Mouse (Mus musculus): ENCODE results near the gene Tfap2d.

The Tfap2d gene

DNA sequence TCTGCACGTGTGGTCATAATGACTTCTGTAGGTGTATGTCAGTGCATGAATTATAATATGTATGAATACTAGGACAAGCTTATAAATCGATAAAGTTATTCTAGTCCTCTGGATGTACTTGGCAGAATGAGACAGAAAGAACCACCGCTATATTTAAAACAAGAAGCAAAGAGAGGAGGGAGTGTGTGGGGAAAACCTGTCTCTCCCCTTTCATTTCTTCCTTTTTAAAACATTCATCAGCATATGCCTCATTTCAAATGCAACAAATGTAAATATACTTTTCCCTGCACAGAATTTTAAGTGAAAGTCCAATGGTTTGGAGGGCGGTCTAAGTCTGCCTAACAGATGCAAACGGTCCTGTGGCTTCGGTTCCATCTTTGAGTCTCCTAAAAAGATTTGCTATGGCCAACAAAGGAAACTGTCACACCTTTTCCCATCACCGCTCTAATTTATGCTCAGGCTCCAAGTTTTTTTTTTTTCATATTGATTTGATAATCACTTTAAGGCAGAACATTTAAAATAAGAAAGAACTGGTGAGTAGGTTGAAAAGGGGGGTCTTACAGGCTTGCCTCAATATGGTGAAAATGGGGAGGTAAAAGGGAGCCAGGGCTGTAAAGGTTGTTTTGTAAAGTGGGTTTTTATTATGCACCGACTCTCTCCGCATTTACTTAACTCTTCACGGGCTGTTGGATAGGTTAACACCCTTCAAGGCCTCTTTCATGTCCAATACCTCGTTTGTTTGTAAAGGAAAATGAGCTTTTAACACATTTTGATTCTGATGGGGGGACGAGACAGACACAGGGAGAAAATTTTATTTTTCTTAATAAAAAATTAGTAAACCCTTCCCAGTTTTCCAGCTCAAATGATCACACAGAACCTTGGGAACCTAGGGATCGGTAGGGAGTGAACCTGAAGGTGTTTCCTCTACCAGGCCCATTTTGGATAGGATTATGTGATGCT is 4.3 kb downstream of the Tfap2d start:
- H3K27me3 ChIP-seq (ENCODE audit: insufficient read depth, low read length) = peaks cover 91% of the 10 kb centered on the region
- H3K9me3 ChIP-seq (ENCODE audit: low read length) = no peaks in the 10 kb centered on the region
- no peak for TF ChIP-seq POU5F1 (IDR thresholded peaks at IDR 0.05; ENCODE audit: borderline replicate concordance, low read length)
- TF ChIP-seq CTCF (conservative IDR thresholded peaks at IDR 0.05; ENCODE audit: low read length) = no peak
- no peak for TF ChIP-seq NANOG (IDR thresholded peaks at IDR 0.05; ENCODE audit: borderline replicate concordance, low read length)
- no peak overlapping the region for H3K4me3 ChIP-seq (replicated peaks; ENCODE audit: low read length)
- H3K4me1 ChIP-seq (replicated peaks; ENCODE audit: low read depth, low read length) = peaks cover 31% of the 10 kb centered on the region
- H3K36me3 ChIP-seq (ENCODE audit: insufficient read depth, low read length) = no peaks in the 10 kb centered on the region

DNA sequence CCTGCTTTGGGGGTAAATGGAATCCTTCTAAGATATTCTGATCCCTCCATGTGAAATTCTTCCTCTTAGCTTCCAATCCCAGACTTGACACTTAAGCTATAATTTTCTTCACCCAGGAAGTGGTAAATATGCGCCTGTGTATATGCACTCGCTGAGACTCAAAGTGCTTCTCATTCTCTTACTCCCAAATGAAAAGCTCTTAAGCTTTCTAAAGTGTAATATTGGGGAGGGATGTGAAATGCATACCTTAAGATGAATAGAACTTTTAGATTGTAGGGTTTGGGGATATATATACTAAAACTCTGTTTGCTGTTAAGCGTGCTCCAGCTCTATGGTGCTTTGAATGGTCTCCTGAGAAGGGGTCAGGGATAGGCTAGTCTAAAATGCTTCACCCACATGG is 5.0 kb downstream of the Tfap2d start:
- Histone ChIP-seq H3K4me3 (replicated peaks; ENCODE audit: low read length) (no peak overlapping the region), H3K36me3 (ENCODE audit: insufficient read depth, low read length) (no peaks in the 10 kb centered on the region), H3K9me3 (ENCODE audit: low read length) (no peaks in the 10 kb centered on the region), H3K4me1 (replicated peaks; ENCODE audit: low read depth, low read length) (peaks cover 31% of the 10 kb centered on the region), H3K27me3 (ENCODE audit: insufficient read depth, low read length) (peaks cover 87% of the 10 kb centered on the region)
- no peak for TF ChIP-seq NANOG (IDR thresholded peaks at IDR 0.05; ENCODE audit: borderline replicate concordance, low read length)
- no peak for TF ChIP-seq POU5F1 (IDR thresholded peaks at IDR 0.05; ENCODE audit: borderline replicate concordance, low read length)
- no peak for TF ChIP-seq CTCF (conservative IDR thresholded peaks at IDR 0.05; ENCODE audit: low read length)

DNA sequence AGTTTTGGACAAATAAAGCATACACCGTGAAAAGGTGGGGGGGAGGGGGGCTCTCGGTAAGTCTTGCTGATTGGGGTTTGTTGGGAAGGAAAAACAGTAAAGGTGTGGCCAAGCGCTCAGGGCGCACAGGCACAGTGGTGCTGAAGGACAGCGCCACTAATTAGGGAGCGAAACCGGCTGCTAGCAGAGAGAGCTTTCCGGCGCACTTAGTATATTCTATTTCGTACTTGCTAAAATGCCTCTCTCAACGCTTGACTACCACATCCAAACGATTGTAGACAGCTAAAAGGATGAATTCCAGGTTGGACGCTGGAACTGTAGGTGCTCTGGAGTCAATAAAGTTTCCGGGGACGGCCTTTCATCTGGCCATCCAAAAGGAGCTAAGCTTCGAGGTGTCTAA is 6.9 kb downstream of the Tfap2d start:
- H3K9me3 ChIP-seq (ENCODE audit: low read length) = no peaks in the 10 kb centered on the region
- H3K36me3 ChIP-seq (ENCODE audit: insufficient read depth, low read length) = no peaks in the 10 kb centered on the region
- H3K4me1 ChIP-seq (replicated peaks; ENCODE audit: low read depth, low read length) = peaks cover 21% of the 10 kb centered on the region
- H3K27me3 ChIP-seq (ENCODE audit: insufficient read depth, low read length) = peaks cover 68% of the 10 kb centered on the region
- TF ChIP-seq CTCF (conservative IDR thresholded peaks at IDR 0.05; ENCODE audit: low read length) (no peak), POU5F1 (IDR thresholded peaks at IDR 0.05; ENCODE audit: borderline replicate concordance, low read length) (no peak), NANOG (IDR thresholded peaks at IDR 0.05; ENCODE audit: borderline replicate concordance, low read length) (no peak)
- H3K4me3 ChIP-seq (replicated peaks; ENCODE audit: low read length) = 0 out of 2 replicates have a peak overlapping the region, but pooled peaks have one; percentile 39

DNA sequence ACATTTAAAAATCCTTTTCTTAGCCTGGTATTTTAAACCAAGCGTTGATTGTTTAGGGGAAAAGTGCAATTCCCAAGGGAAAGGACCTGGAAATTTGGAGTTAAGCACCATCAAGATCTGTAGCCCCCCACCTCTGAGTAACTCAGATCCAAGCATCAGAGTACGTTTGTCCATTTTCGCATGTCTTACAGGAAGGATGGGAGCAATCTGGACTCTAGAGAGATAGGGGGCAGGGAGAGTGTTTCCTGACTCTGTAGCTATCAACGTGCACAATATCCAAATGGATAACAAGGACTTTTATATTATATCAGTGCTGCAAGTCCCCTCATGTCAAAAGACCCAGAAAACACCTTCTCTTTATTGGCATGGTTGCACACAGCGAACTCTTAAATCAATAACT is 7.4 kb downstream of the Tfap2d start:
- no peaks in the 10 kb centered on the region for H3K36me3 ChIP-seq (ENCODE audit: insufficient read depth, low read length)
- no peak overlapping the region for H3K4me3 ChIP-seq (replicated peaks; ENCODE audit: low read length)
- H3K9me3 ChIP-seq (ENCODE audit: low read length) = no peaks in the 10 kb centered on the region
- no peak for TF ChIP-seq CTCF (conservative IDR thresholded peaks at IDR 0.05; ENCODE audit: low read length)
- TF ChIP-seq NANOG (IDR thresholded peaks at IDR 0.05; ENCODE audit: borderline replicate concordance, low read length) = no peak
- no peak for TF ChIP-seq POU5F1 (IDR thresholded peaks at IDR 0.05; ENCODE audit: borderline replicate concordance, low read length)
- peaks cover 18% of the 10 kb centered on the region for H3K4me1 ChIP-seq (replicated peaks; ENCODE audit: low read depth, low read length)
- peaks cover 64% of the 10 kb centered on the region for H3K27me3 ChIP-seq (ENCODE audit: insufficient read depth, low read length)

DNA sequence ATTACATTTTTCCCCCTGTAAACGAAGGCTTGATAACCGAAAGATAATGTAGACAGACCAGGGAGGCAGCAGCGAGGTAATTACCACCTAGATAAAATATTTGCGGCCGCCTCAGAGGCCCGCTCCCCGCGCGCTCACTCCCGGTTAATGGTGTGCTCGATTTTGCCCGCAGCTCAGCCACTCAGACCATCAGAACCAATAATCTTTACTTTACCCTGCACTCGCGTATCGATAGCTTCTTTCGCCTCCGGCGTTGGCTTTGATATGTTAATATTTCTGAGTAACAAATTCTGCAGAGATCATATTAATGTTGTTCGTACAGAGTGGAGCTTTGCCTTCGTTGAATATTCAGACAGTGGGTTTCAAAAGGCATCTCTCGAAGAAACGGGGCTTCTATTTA is 8.2 kb downstream of the Tfap2d start:
- H3K36me3 ChIP-seq (ENCODE audit: insufficient read depth, low read length) = no peaks in the 10 kb centered on the region
- H3K9me3 ChIP-seq (ENCODE audit: low read length) = no peaks in the 10 kb centered on the region
- no peak overlapping the region for H3K4me3 ChIP-seq (replicated peaks; ENCODE audit: low read length)
- peaks cover 57% of the 10 kb centered on the region for H3K27me3 ChIP-seq (ENCODE audit: insufficient read depth, low read length)
- peaks cover 16% of the 10 kb centered on the region for H3K4me1 ChIP-seq (replicated peaks; ENCODE audit: low read depth, low read length)
- TF ChIP-seq CTCF (conservative IDR thresholded peaks at IDR 0.05; ENCODE audit: low read length) = no peak
- no peak for TF ChIP-seq POU5F1 (IDR thresholded peaks at IDR 0.05; ENCODE audit: borderline replicate concordance, low read length)
- TF ChIP-seq NANOG (IDR thresholded peaks at IDR 0.05; ENCODE audit: borderline replicate concordance, low read length) = no peak

DNA sequence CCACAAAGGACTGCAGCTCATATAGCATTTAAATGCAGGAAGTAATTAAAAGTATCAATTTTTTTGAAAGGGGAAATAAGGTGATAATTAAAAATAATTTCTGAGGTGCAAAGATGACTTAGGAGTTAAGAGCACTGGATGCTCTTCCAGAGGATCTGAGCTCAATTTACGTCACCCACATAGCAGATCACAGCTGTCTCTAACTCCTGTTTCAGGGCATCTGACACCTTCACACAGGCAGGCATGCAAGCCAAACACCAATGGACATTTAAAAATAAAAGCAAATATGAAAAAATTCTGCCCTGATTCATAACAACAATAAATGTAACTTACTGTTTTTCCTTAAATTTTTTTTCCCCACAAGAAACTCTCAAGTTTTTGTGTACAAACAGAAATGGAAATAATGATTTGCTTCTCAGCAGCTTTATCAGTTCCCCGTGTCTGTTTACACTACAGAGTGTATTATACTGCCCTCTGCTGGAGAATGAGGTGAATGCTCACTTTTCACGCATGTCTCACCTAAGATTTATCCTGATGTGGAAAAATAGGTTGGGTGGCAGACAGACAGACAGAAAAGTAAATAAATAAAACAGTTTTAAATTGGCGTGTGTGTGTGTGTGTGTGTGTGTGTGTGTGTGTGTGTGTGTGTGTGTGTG is 76.0 kb downstream of the Tfap2d start:
- H3K36me3 ChIP-seq (ENCODE audit: insufficient read depth, low read length) = no peaks in the 10 kb centered on the region
- TF ChIP-seq POU5F1 (IDR thresholded peaks at IDR 0.05; ENCODE audit: borderline replicate concordance, low read length) (no peak), CTCF (conservative IDR thresholded peaks at IDR 0.05; ENCODE audit: low read length) (peak; percentile 76)
- no peaks in the 10 kb centered on the region for H3K4me1 ChIP-seq (replicated peaks; ENCODE audit: low read depth, low read length)
- no peaks in the 10 kb centered on the region for H3K27me3 ChIP-seq (ENCODE audit: insufficient read depth, low read length)
- no peaks in the 10 kb centered on the region for H3K9me3 ChIP-seq (ENCODE audit: low read length)
- no peak overlapping the region for H3K4me3 ChIP-seq (replicated peaks; ENCODE audit: low read length)

DNA sequence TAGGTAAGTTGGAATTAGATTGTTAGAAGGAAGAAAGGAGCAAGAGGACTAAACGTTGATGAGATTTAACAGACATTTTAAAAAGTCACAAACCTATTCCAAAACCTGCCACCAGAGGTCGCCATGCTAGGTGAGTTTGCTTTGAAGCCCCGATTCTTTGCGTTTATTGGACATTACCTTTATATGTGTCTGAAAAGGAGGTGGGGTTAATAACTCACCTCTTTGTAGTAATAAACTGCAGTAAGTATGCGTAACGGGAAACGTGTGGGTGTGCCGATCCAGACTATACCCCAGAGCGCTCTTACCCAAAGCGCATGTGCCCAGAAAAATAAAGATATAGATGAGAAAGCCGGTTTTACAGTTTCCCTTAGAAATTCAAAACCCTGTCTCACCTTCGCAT is 102.8 kb downstream of the Tfap2d start:
- Histone ChIP-seq H3K4me1 (replicated peaks; ENCODE audit: low read depth, low read length) (peaks cover 18% of the 10 kb centered on the region), H3K36me3 (ENCODE audit: insufficient read depth, low read length) (no peaks in the 10 kb centered on the region), H3K27me3 (ENCODE audit: insufficient read depth, low read length) (peaks cover 37% of the 10 kb centered on the region), H3K4me3 (replicated peaks; ENCODE audit: low read length) (no peak overlapping the region), H3K9me3 (ENCODE audit: low read length) (no peaks in the 10 kb centered on the region)
- no peak for TF ChIP-seq POU5F1 (IDR thresholded peaks at IDR 0.05; ENCODE audit: borderline replicate concordance, low read length)
- TF ChIP-seq NANOG (IDR thresholded peaks at IDR 0.05; ENCODE audit: borderline replicate concordance, low read length) = no peak
- peak; percentile 92 for TF ChIP-seq CTCF (conservative IDR thresholded peaks at IDR 0.05; ENCODE audit: low read length)

DNA sequence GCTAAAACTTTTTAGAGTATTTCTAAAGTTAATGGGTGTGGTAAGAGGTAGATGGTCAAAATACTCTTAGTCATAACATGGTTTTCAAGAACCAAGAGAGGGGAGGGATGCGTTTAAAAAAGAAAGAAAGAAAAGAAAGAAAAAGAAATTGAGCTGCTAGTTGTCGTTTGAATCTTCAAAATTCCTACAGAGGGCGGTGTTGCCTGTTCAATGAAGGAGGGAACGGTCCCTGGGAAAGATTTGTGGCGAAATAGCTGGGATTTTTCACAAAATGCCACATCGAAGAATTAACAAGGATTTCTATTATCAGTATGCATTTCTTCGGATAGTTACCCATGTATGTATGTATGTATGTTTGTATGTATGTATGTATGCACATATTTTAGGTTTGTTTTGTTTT is 103.4 kb downstream of the Tfap2d start:
- peaks cover 43% of the 10 kb centered on the region for H3K27me3 ChIP-seq (ENCODE audit: insufficient read depth, low read length)
- H3K36me3 ChIP-seq (ENCODE audit: insufficient read depth, low read length) = no peaks in the 10 kb centered on the region
- peaks cover 19% of the 10 kb centered on the region for H3K4me1 ChIP-seq (replicated peaks; ENCODE audit: low read depth, low read length)
- no peaks in the 10 kb centered on the region for H3K9me3 ChIP-seq (ENCODE audit: low read length)
- H3K4me3 ChIP-seq (replicated peaks; ENCODE audit: low read length) = no peak overlapping the region
- TF ChIP-seq NANOG (IDR thresholded peaks at IDR 0.05; ENCODE audit: borderline replicate concordance, low read length) (no peak), CTCF (conservative IDR thresholded peaks at IDR 0.05; ENCODE audit: low read length) (peak; percentile 38; the same call in 1 of the 2 replicates), POU5F1 (IDR thresholded peaks at IDR 0.05; ENCODE audit: borderline replicate concordance, low read length) (no peak)
